Mouse (Mus musculus) heart, embryonic 14.5 days (tissue): ENCODE data around the gene Abracl. TPM values are rescaled to one million over a fixed set of nuclear protein-coding genes. Genes with fewer than 3 reads are reported as not detected.
A peak's percentile ranks its signal among the peaks of the same experiment; 100 is the strongest.

Experiments used
- ATAC-seq: fragments of 200-750 bp; cut with Nextera tagmentation; 2 replicates; pipeline ENCODE4 v1.8.0; 2017; ENCODE audit warnings: low read depth, moderate TSS enrichment; ENCODE audit not compliant: insufficient number of reproducible peaks, insufficient read depth, low FRiP score
- H3K27ac ChIP-seq, 2 experiments: fragments of 200-500 bp in 1 of 2; fragments of 300-500 bp in 1 of 2; sonication (generic) in 1 of 2; replicated peaks in 1 of 2; 2 replicates each; pipeline ENCODE4 v1.5.1; 2012 to 2014; ENCODE audit warnings: low read depth in 2 of 2, low read length in 2 of 2, control low read depth in 1 of 2, mild to moderate bottlenecking in 1 of 2, mixed read lengths in 1 of 2; ENCODE audit not compliant: control insufficient read depth in 1 of 2, insufficient read depth in 1 of 2
- H3K27me3 ChIP-seq: fragments of 300-500 bp; sonication (generic); 2 replicates; pipeline ENCODE4 v1.6.1; 2014; ENCODE audit warnings: mild to moderate bottlenecking, low read length, control low read depth; ENCODE audit not compliant: control insufficient read depth, insufficient read depth
- H3K36me3 ChIP-seq: fragments of 300-500 bp; sonication (generic); 2 replicates; pipeline ENCODE4 v1.6.1; 2014; ENCODE audit warnings: mild to moderate bottlenecking, control low read depth, low read length, mixed read lengths; ENCODE audit not compliant: control insufficient read depth, insufficient read depth
- H3K4me1 ChIP-seq, 2 experiments: fragments of 200-500 bp in 1 of 2; fragments of 300-500 bp in 1 of 2; sonication (generic) in 1 of 2; 2 replicates each; pipeline ENCODE4 v1.6.1; 2012 to 2014; ENCODE audit warnings: low read length in 2 of 2, control low read depth in 1 of 2, mixed read lengths in 1 of 2; ENCODE audit not compliant: control insufficient read depth in 2 of 2, insufficient read depth in 2 of 2
- H3K4me2 ChIP-seq: fragments of 300-500 bp; sonication (generic); 2 replicates; pipeline ENCODE4 v1.6.1; 2014; ENCODE audit warnings: mild to moderate bottlenecking, low read length
- H3K4me3 ChIP-seq, 2 experiments: fragments of 200-500 bp in 1 of 2; fragments of 300-500 bp in 1 of 2; sonication (generic) in 1 of 2; 2 replicates each; pipeline ENCODE4 v1.5.1; 2012 to 2014; ENCODE audit warnings: low read length in 2 of 2, mild to moderate bottlenecking in 2 of 2, control low read depth in 1 of 2, low read depth in 1 of 2, moderate library complexity in 1 of 2; ENCODE audit not compliant: control insufficient read depth in 1 of 2, insufficient read depth in 1 of 2
- H3K9ac ChIP-seq: fragments of 300-500 bp; sonication (generic); 2 replicates; pipeline ENCODE4 v1.6.1; 2014; ENCODE audit warnings: mild to moderate bottlenecking, low read length
- H3K9me3 ChIP-seq: fragments of 300-500 bp; sonication (generic); 2 replicates; pipeline ENCODE4 v1.6.1; 2016; ENCODE audit warnings: low read length, control low read depth; ENCODE audit not compliant: control insufficient read depth
- WGBS: fragments of 180-500 bp; shearing (Covaris S2); extraction: QIAGEN DNeasy Blood & Tissue Kit; methylation state at CpG from one replicate; pipeline ENCODE4 v1.1.7; 2014; 5-methylcytosine and 5-hydroxymethylcytosine counted together
- polyA plus RNA-seq: library from polyadenylated mRNA; unstranded; fragments of >200 nt; fragmentation: Nextera tagmentation; extraction: Ambion mirVana; gene quantifications from 2 replicates; pipeline ENCODE4 v1.2.1, GENCODE M21; 2014

The Abracl gene
- polyA plus RNA-seq, 1 experiment from 2014 or later, result 182 TPM

DNA sequence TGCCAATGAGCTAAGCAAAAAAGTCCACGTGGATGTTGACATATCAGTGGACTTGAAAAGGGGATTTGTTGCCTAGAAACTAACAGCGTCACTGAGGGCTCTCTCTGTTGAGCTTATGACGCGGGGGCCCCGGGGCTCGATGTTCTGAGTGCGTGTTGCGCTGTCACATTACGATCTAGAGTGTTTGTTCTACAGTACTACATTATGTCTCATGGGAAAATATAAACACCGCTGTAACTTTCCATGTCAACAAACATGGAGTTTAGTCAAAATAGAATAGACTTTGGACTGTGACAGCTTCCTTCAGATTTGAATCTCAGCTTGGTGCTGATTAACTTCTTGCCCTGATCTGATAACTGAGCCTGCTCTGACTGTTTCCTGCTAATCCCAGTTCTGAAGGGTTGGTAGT is 42.9 kb upstream of the Abracl start:
- ATAC-seq, result no peak
- no peak overlapping the region for H3K4me2 ChIP-seq
- H3K36me3 ChIP-seq, result no peaks in the 10 kb centered on the region
- no peak overlapping the region for H3K4me3 ChIP-seq
- no peaks in the 10 kb centered on the region for H3K9me3 ChIP-seq
- peaks cover 22 to 58% of the 10 kb centered on the region in 2 experiments for H3K4me1 ChIP-seq
- no peaks in the 10 kb centered on the region for H3K27me3 ChIP-seq
- H3K27ac ChIP-seq, result no peak overlapping the region
- WGBS, result 76% methylated on average over 10 of the region's 10 CpGs
- no peak overlapping the region for H3K9ac ChIP-seq

GRCm38 (mm10) chr10:18064606-18065228 is 41.6 kb upstream of the Abracl start:
- 93% methylated on average over 7 of the region's 7 CpGs for WGBS
- Histone ChIP-seq H3K36me3 (no peaks in the 10 kb centered on the region), H3K4me1 (peaks cover 15 to 46% of the 10 kb centered on the region in 2 experiments), H3K4me2 (no peak overlapping the region), H3K27ac (no peak overlapping the region), H3K27me3 (no peaks in the 10 kb centered on the region), H3K9ac (no peak overlapping the region), H3K9me3 (no peaks in the 10 kb centered on the region), H3K4me3 (no peak overlapping the region)
- no peak for ATAC-seq

DNA sequence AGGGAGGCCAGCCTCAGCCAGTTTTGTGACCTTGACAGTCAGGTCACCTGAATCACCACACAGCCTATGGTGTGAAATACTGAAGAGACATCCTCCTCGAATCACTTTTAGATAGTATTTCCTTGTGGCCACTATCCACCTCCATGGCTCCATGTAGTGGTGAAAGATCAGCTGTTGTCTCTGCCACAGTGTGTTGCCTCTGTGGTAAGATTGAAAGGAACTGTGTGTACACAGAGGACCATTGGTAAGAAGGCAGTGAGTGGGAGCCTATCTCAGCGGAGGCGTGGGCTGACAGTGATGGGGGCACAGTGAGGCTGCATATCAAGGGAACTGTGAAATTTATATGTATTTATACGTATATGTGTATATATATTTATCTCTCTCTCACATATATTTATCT is 38.4 kb upstream of the Abracl start:
- Histone ChIP-seq H3K36me3 (no peaks in the 10 kb centered on the region), H3K27me3 (no peaks in the 10 kb centered on the region), H3K4me3 (no peak overlapping the region), H3K4me1 (peaks cover 12 to 48% of the 10 kb centered on the region in 2 experiments), H3K9ac (no peak overlapping the region), H3K27ac (no peak overlapping the region), H3K9me3 (no peaks in the 10 kb centered on the region), H3K4me2 (no peak overlapping the region)
- 66% methylated on average over 4 of the region's 4 CpGs for WGBS
- no peak for ATAC-seq

- H3K4me2 ChIP-seq, result no peak overlapping the region
- H3K36me3 ChIP-seq, result no peaks in the 10 kb centered on the region
- no peak overlapping the region for H3K4me3 ChIP-seq
- 86% methylated on average over 2 of the region's 2 CpGs for WGBS
- no peak for ATAC-seq
- H3K9ac ChIP-seq, result no peak overlapping the region
- peaks cover 10 to 40% of the 10 kb centered on the region in 2 experiments for H3K4me1 ChIP-seq
- H3K27me3 ChIP-seq, result no peaks in the 10 kb centered on the region
- no peaks in the 10 kb centered on the region for H3K9me3 ChIP-seq
- H3K27ac ChIP-seq, result no peak overlapping the region
Observed at GRCm38 (mm10) chr10:18060778-18061177, 37.7 kb upstream of the Abracl start.

- 72% methylated on average over 13 of the region's 13 CpGs for WGBS
- H3K9me3 ChIP-seq, result no peaks in the 10 kb centered on the region
- H3K27me3 ChIP-seq, result no peaks in the 10 kb centered on the region
- no peak overlapping the region for H3K4me2 ChIP-seq
- no peak overlapping the region for H3K4me3 ChIP-seq
- no peaks in the 10 kb centered on the region for H3K36me3 ChIP-seq
- no peak overlapping the region for H3K27ac ChIP-seq
- ATAC-seq, result no peak
- peaks cover 10 to 37% of the 10 kb centered on the region in 2 experiments for H3K4me1 ChIP-seq
- H3K9ac ChIP-seq, result no peak overlapping the region
Observed at GRCm38 (mm10) chr10:18059807-18060206, 36.7 kb upstream of the Abracl start.

GRCm38 (mm10) chr10:18058681-18059338 is 35.7 kb upstream of the Abracl start:
- Histone ChIP-seq H3K9ac (no peak overlapping the region), H3K4me1 (peaks cover 10 to 37% of the 10 kb centered on the region in 2 experiments), H3K36me3 (no peaks in the 10 kb centered on the region), H3K4me3 (no peak overlapping the region), H3K9me3 (no peaks in the 10 kb centered on the region), H3K27me3 (no peaks in the 10 kb centered on the region), H3K4me2 (no peak overlapping the region), H3K27ac (no peak overlapping the region)
- WGBS, result 89% methylated on average over 9 of the region's 9 CpGs
- no peak for ATAC-seq

DNA sequence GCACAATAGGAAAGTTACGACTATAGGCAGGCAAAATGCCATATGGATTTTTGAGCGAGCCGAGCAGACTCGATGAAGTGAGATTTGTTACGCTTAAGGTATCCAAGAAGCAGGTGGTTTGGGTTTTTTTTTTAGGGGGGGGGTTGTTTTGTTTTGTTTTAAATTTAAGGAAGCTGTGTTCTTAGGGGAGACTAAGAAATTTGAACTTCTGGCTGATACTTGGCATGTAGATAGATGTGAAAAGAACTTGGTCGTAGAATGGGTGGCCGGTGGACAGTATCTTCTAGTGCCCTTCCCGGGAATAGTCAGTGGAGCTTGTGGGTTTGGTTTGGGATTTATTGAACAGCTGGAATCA is 33.3 kb upstream of the Abracl start:
- H3K27ac ChIP-seq, result peak overlapping the region in 1 of 2 experiments; percentile 94; a peak in 2 of 4 replicates
- H3K4me2 ChIP-seq, result peak overlapping the region; percentile 77

More for the DNA sequence above, 33.3 kb upstream of the Abracl start:
- no peaks in the 10 kb centered on the region for H3K36me3 ChIP-seq
- 0% methylated on average over 8 of the region's 8 CpGs for WGBS
- H3K4me1 ChIP-seq, result peaks cover 8 to 45% of the 10 kb centered on the region in 2 experiments
- ATAC-seq, result no peak
- peak overlapping the region; percentile 88 for H3K9ac ChIP-seq
- H3K27me3 ChIP-seq, result no peaks in the 10 kb centered on the region
- peak overlapping the region; percentile 97 to 99 for H3K4me3 ChIP-seq
- no peaks in the 10 kb centered on the region for H3K9me3 ChIP-seq
